Mouse (Mus musculus): ENCODE measurements around the gene Cers6. TPM values are rescaled to one million over a fixed set of nuclear protein-coding genes. Genes with fewer than 3 reads are reported as not detected.

Cers6 gene
- 22.4 and 24.1 TPM in 2 replicates for polyA plus RNA-seq (2016; fragmentation: Nextera tagmentation; extraction: Ambion mirVana)

- Histone ChIP-seq H3K4me3 (peak within 1 kb of the TSS; percentile 63), H3K4me1 (peaks cover 27% of the 10 kb centered on the region), H3K27ac (peak within 1 kb of the TSS; percentile 91), H3K36me3 (replicated peaks) (no peaks in the 10 kb centered on the region), H3K27me3 (ENCODE audit: poor library complexity, severe bottlenecking) (peaks cover 18% of the 10 kb centered on the region), H3K9me3 (no peaks in the 10 kb centered on the region)
- WGBS: under 1% methylated on average over 53 of the region's 53 CpGs
- peak; percentile 96 for DNase-seq (ENCODE audit: extremely low spot score, low spot score)
Observed at GRCm38 (mm10) chr2:68860904-68861685, at the start of gene Cers6. Gene Cers6 (plus strand): TSS chr2:68861441.

DNA sequence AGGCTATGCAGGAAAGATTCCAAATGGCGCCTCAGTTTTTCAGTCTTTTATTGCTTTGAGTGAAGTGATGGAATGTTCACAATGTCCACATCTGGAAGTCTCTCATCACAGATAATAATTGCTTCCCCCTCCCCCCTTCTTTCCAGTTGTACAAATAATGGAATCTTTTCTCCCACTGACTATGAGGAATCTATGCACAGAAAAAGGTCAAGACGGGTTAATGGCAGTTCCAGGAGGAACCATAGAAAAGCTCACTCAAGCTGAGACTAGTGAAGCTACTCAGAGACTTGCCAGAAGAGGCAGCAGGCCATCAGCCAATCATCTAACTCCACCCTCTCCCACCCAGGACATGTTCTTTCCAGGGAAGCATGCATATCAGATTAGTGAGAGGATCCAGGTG is 46.8 kb upstream of the Cers6 start:
- H3K4me3 ChIP-seq: no peak overlapping the region
- no peak for DNase-seq (ENCODE audit: extremely low spot score, low spot score)
- H3K9me3 ChIP-seq: no peaks in the 10 kb centered on the region
- peaks cover 4% of the 10 kb centered on the region; the same call in 1 of the 2 replicates for H3K4me1 ChIP-seq
- H3K36me3 ChIP-seq (replicated peaks): no peaks in the 10 kb centered on the region
- WGBS: 63% methylated on average over 2 of the region's 2 CpGs
- H3K27me3 ChIP-seq (ENCODE audit: poor library complexity, severe bottlenecking): no peaks in the 10 kb centered on the region
- H3K27ac ChIP-seq: no peak overlapping the region

- no peak overlapping the region for H3K4me3 ChIP-seq
- H3K4me1 ChIP-seq: peaks cover 14% of the 10 kb centered on the region
- H3K27ac ChIP-seq: no peak overlapping the region
- no peak for DNase-seq (ENCODE audit: extremely low spot score, low spot score)
- no peaks in the 10 kb centered on the region for H3K36me3 ChIP-seq (replicated peaks)
- H3K9me3 ChIP-seq: no peaks in the 10 kb centered on the region
- peaks cover 4% of the 10 kb centered on the region; the same call in 1 of the 2 replicates for H3K27me3 ChIP-seq (ENCODE audit: poor library complexity, severe bottlenecking)
- 80% methylated on average over 4 of the region's 4 CpGs for WGBS
Observed at GRCm38 (mm10) chr2:68819040-68819439, 42.2 kb upstream of the Cers6 start.

GRCm38 (mm10) chr2:68822152-68822887 is 38.9 kb upstream of the Cers6 start:
- Histone ChIP-seq H3K27me3 (ENCODE audit: poor library complexity, severe bottlenecking) (peaks cover 4% of the 10 kb centered on the region; the same call in 1 of the 2 replicates), H3K9me3 (no peaks in the 10 kb centered on the region), H3K36me3 (replicated peaks) (no peaks in the 10 kb centered on the region), H3K4me3 (no peak overlapping the region), H3K27ac (no peak overlapping the region), H3K4me1 (peaks cover 10% of the 10 kb centered on the region)
- no peak for DNase-seq (ENCODE audit: extremely low spot score, low spot score)
- 77% methylated on average over 4 of the region's 4 CpGs for WGBS

GRCm38 (mm10) chr2:68825326-68826020 is 35.8 kb upstream of the Cers6 start:
- WGBS: 69% methylated on average over 7 of the region's 7 CpGs
- H3K27ac ChIP-seq: no peak overlapping the region
- no peaks in the 10 kb centered on the region for H3K36me3 ChIP-seq (replicated peaks)
- no peak overlapping the region for H3K4me3 ChIP-seq
- peaks cover 4% of the 10 kb centered on the region; the same call in 1 of the 2 replicates for H3K27me3 ChIP-seq (ENCODE audit: poor library complexity, severe bottlenecking)
- peaks cover 10% of the 10 kb centered on the region for H3K4me1 ChIP-seq
- H3K9me3 ChIP-seq: no peaks in the 10 kb centered on the region
- no peak for DNase-seq (ENCODE audit: extremely low spot score, low spot score)

DNA sequence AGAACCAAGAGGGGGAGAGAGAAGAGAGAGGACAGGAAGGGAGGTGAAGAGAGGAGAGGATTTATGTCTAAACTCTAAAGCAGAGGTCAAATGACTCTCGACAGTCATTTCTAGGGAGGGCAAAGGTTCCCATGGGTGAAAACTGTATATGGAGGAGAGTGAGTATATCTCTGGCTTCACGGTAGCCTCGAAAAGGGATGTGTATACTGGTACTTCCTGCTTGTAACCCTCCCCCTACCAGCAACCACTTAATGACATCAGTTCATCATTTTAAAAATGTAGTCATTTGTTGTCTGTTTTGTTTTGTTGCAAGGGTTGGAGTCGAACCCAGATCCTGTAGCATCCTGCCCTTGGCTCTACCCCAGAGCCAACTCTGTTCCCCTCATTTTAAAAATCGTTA is 17.9 kb upstream of the Cers6 start:
- Histone ChIP-seq H3K36me3 (replicated peaks) (no peaks in the 10 kb centered on the region), H3K9me3 (no peaks in the 10 kb centered on the region), H3K27me3 (ENCODE audit: poor library complexity, severe bottlenecking) (no peaks in the 10 kb centered on the region), H3K4me1 (no peaks in the 10 kb centered on the region), H3K27ac (no peak overlapping the region), H3K4me3 (no peak overlapping the region)
- no peak for DNase-seq (ENCODE audit: extremely low spot score, low spot score)
- 94% methylated on average over 5 of the region's 5 CpGs for WGBS

DNA sequence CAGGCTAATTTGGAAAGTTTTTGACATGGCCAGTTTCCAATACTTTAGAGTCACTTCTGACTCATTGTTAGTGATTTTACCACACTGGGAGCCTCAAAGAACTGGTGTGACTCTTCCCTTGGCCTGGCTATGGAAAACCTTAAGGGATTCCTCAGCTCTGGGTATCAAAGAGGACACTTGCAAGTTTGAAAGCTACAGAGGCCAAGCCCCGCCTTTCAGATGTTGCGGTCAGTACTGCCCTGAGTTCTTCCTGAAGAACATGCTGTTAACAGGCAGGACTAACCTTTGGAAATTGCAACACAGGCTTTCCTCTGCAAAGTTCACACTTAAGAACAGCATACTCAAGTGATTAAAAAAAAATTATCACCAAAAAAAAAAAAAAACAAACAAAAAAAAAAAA is 16.7 kb upstream of the Cers6 start:
- Histone ChIP-seq H3K27me3 (ENCODE audit: poor library complexity, severe bottlenecking) (no peaks in the 10 kb centered on the region), H3K36me3 (replicated peaks) (no peaks in the 10 kb centered on the region), H3K9me3 (no peaks in the 10 kb centered on the region), H3K4me1 (no peaks in the 10 kb centered on the region), H3K4me3 (no peak overlapping the region), H3K27ac (no peak overlapping the region)
- 97% methylated on average over 2 of the region's 2 CpGs for WGBS
- DNase-seq (ENCODE audit: extremely low spot score, low spot score): no peak

- no peaks in the 10 kb centered on the region for H3K36me3 ChIP-seq (replicated peaks)
- 88% methylated on average over 13 of the region's 13 CpGs for WGBS
- DNase-seq (ENCODE audit: extremely low spot score, low spot score): no peak
- no peaks in the 10 kb centered on the region for H3K9me3 ChIP-seq
- H3K27ac ChIP-seq: no peak overlapping the region
- no peaks in the 10 kb centered on the region for H3K27me3 ChIP-seq (ENCODE audit: poor library complexity, severe bottlenecking)
- H3K4me3 ChIP-seq: no peak overlapping the region
- no peaks in the 10 kb centered on the region for H3K4me1 ChIP-seq
Observed at GRCm38 (mm10) chr2:68845002-68845740, 16.1 kb upstream of the Cers6 start.

DNA sequence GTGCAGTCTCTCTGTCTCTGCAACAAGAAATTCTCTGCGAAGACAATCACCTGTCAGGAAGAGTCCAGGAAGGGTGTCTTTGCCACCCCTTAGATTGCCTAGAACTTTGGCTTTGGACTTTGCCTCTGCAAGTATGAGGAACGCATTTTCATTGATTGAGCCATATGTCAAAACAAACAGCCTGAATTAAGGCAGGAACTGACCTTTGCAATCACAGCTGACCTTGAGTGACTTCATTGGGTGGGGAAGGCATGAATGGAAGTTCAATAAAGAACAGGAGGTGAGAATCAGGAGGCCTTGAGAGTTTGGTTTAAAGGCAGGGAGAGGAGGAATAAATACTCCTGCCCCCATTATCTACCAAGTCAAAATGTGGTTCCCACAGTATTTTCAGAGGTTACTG is 850 bp upstream of the Cers6 start:
- Histone ChIP-seq H3K27ac (peak overlapping the region; percentile 91; the same call in 1 of the 2 replicates), H3K4me3 (peak overlapping the region; percentile 63), H3K36me3 (replicated peaks) (no peaks in the 10 kb centered on the region), H3K4me1 (peaks cover 27% of the 10 kb centered on the region), H3K9me3 (no peaks in the 10 kb centered on the region), H3K27me3 (ENCODE audit: poor library complexity, severe bottlenecking) (peaks cover 18% of the 10 kb centered on the region)
- 71% methylated on average over 2 of the region's 2 CpGs for WGBS
- DNase-seq (ENCODE audit: extremely low spot score, low spot score): no peak

DNA sequence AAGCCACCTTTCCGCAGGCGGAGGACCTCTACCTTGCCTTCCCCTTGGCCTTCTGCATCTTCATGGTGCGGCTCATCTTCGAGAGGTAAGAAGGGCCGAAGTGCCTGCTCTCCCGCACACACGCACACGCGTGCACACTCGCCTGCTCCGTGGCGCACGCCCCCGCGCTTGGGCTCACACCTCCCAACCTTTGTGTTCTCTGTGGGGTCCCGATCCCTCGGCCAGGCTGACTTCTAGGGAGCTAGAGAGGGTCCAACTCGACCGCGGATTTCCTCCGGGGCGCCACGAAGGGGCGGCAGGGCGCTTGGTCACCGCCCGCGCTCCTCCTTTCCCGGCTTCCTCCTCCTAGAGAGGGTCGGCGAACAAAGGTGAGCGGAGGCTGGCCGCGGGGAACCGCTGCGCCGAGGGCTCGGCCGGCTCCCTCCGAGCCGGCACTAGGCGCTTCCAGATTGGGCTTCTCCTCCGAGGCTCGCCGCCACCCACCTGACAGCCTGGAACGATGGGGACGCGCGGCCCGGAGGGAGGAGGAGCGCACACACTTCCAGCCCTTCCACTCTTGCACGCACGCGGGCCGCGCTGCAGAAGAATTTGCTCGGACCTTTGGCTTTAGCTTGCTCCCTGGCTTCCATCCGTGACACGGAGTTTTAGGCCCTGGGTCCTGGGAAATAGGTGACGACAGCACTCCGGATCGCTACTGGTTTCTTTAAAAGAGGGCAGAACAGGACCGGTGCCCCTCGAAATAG is 651 bp downstream of the Cers6 start:
- under 1% methylated on average over 64 of the region's 64 CpGs for WGBS
- peak overlapping the region; percentile 91 for H3K27ac ChIP-seq
- peak overlapping the region; percentile 63 for H3K4me3 ChIP-seq
- peaks cover 27% of the 10 kb centered on the region for H3K4me1 ChIP-seq
- H3K36me3 ChIP-seq (replicated peaks): no peaks in the 10 kb centered on the region
- H3K9me3 ChIP-seq: no peaks in the 10 kb centered on the region
- peaks cover 18% of the 10 kb centered on the region for H3K27me3 ChIP-seq (ENCODE audit: poor library complexity, severe bottlenecking)
- peak; percentile 74 for DNase-seq (ENCODE audit: extremely low spot score, low spot score)

GRCm38 (mm10) chr2:68862464-68863266 is 1.4 kb downstream of the Cers6 start:
- 6% methylated on average over 15 of the region's 15 CpGs for WGBS

More at GRCm38 (mm10) chr2:68862464-68863266, 1.4 kb downstream of the Cers6 start:
- Histone ChIP-seq H3K4me3 (peak overlapping the region; percentile 63), H3K4me1 (peaks cover 33% of the 10 kb centered on the region), H3K27ac (peak overlapping the region; percentile 91), H3K9me3 (no peaks in the 10 kb centered on the region), H3K27me3 (ENCODE audit: poor library complexity, severe bottlenecking) (peaks cover 18% of the 10 kb centered on the region), H3K36me3 (replicated peaks) (no peaks in the 10 kb centered on the region)
- peak; percentile 17 for DNase-seq (ENCODE audit: extremely low spot score, low spot score)

All from forebrain, embryonic 10.5 days (tissue).